Comparison of ENCODE assay signal across 17 mouse cellular contexts in the genomic region with DNA sequence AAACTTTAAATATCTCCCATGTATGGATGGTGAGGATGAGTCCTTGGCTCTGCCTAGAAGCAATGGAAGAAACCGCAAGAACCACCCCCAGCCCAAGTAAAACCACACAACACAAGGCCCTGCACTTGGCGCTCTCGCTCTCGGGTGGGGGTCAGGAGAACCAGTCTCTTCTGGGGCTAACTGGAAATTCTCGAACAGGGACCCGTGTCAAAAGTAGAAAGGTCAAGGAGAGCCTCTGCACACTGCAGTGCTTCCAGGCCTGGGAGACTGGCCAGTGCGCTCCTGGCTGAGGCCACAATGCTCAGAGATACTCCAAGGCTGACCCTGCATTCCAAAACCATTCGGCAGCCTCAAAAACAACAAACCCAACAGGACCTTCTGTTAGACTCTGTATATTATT.
"Had no signal": no experiment of that assay in that cellular context is flagged by ENCODE, and none has a peak within 500 bp of the region (broad histone marks: within the 10 kb centered on the region; RNA-seq: fewer than 3 reads in every experiment).

No protein-coding gene starts in this region.

- ATAC-seq: liver, embryonic 12.5 days had no signal

- H3K27ac ChIP-seq: kidney, postnatal 0 days; layer of hippocampus, adult 2 months; limb, embryonic 10.5 days; limb, embryonic 13.5 days; liver, embryonic 12.5 days; liver, embryonic 15.5 days; lung, embryonic 15.5 days had no signal

- H3K9ac ChIP-seq: limb, embryonic 13.5 days; liver, embryonic 12.5 days; liver, embryonic 15.5 days; lung, embryonic 15.5 days had no signal

- H3K4me2 ChIP-seq: limb, embryonic 13.5 days; liver, embryonic 12.5 days; liver, embryonic 15.5 days; lung, embryonic 15.5 days; midbrain, embryonic 11.5 days had no signal

- H3K9me3 ChIP-seq: limb, embryonic 10.5 days; limb, embryonic 13.5 days; liver, embryonic 12.5 days; liver, embryonic 15.5 days; lung, embryonic 15.5 days had no signal

- H3K4me3 ChIP-seq: layer of hippocampus, adult 2 months; limb, embryonic 10.5 days; limb, embryonic 13.5 days; liver, embryonic 12.5 days; liver, embryonic 15.5 days; lung, embryonic 15.5 days had no signal

- DNase-seq: kidney, postnatal 25 days; layer of hippocampus, adult 9-11 months; liver; lung, adult 18-20 months; lung, postnatal 14 days; lung, postnatal 4 days; midbrain, embryonic 14.5 days; retina, postnatal 1 day; thymus, postnatal 25 days had no signal

- H3K27me3 ChIP-seq: limb, embryonic 13.5 days; liver, embryonic 12.5 days; liver, embryonic 15.5 days; lung, embryonic 15.5 days had no signal
